Mouse (Mus musculus) erythroblast, embryonic 14.5 days (primary cell): Measurements from ENCODE around the gene Parp8. TPM values are rescaled to one million over a fixed set of nuclear protein-coding genes. Genes with fewer than 3 reads are reported as not detected.

ENCODE experiments used
- H3K27me3 ChIP-seq: 2 replicates; pipeline ENCODE4 v1.6.1; 2012; ENCODE audit warnings: inconsistent platforms; ENCODE audit not compliant: control insufficient read depth
- H3K36me3 ChIP-seq: 2 replicates; pipeline ENCODE4 v1.6.1; 2012; ENCODE audit warnings: mild to moderate bottlenecking, inconsistent platforms; ENCODE audit not compliant: control insufficient read depth
- H3K4me1 ChIP-seq: 2 replicates; pipeline ENCODE4 v1.6.1; 2012; ENCODE audit warnings: inconsistent platforms; ENCODE audit not compliant: control insufficient read depth
- H3K4me3 ChIP-seq: replicated peaks from 2 replicates; pipeline ENCODE3; 2012; ENCODE audit warnings: moderate library complexity, mild to moderate bottlenecking, inconsistent platforms
- H3K9me3 ChIP-seq: 2 replicates; pipeline ENCODE4 v1.6.1; 2012; ENCODE audit warnings: low read length, inconsistent platforms, mixed read lengths; ENCODE audit not compliant: control insufficient read depth
- GATA1 ChIP-seq: IDR thresholded peaks from 2 replicates; pipeline ENCODE4 v1.6.1; 2012; ENCODE audit warnings: low read length, inconsistent platforms, mixed read lengths
- TAL1 ChIP-seq: IDR thresholded peaks from 3 replicates; pipeline ENCODE4 v1.6.1; 2012; ENCODE audit warnings: low read length, inconsistent platforms, mixed read lengths
- polyA plus RNA-seq: library from polyadenylated mRNA; stranded (reverse); fragments of >175 nt; gene quantifications from 2 replicates; pipeline ENCODE4 v1.2.3, GENCODE M21; 2012

The Parp8 gene
- polyA plus RNA-seq, 1 experiment = 0.02 TPM

DNA sequence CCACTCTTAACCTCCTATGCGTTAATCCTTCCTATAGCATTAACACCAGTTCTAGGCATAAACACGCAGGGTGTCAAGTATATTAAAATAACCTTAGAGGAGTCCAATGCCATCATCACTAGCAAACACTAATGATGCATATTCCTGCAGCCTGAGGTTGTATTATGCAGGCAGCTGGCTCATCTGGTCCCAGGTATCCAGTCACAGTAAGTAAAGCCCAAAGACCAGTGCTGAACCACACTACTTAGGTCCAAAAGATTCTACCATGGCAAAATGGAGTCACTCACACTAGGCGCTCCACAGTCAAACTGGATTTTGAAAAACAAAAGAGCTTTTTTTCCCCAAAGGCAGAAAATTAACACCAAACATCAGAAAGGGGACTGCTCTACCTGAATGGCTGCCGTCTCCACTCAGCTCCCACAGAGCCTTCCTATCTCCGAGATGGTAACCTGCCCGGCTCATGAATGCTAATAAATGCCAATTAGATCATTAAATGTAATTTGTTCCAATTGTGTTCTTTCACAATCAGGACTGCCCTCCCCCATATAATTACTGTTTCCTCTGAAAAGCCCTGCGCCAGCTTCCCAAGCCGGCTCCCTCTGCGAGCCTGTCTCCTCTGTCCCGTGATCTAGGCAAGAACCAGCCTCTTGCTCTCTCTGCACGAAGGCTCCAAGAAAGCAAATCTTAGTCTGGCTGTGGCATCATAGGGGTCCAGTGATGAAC is 54.5 kb downstream of the Parp8 start:
- Histone ChIP-seq H3K27me3 (no peaks in the 10 kb centered on the region), H3K4me3 (no peak overlapping the region), H3K36me3 (no peaks in the 10 kb centered on the region), H3K9me3 (no peaks in the 10 kb centered on the region), H3K4me1 (no peaks in the 10 kb centered on the region)
- no peak for TF ChIP-seq GATA1
- no peak for TF ChIP-seq TAL1

DNA sequence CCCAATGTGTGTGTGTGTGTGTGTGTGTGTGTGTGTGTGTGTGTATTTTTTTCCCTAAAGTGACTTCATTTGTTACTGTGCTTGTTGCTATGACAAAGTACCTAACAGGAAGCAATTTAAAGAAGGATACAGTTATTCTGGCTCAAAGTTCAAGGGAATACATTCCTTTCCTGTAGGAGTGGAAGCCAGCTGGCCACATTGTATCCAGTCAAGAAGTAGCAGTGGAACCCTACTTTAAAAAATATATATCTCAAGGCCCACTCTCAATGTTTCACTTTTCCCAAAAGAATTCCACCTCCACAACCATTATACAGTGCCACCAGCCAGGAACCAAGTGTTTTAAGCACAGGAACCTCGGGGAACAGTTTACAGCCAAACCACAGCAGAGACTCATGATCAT is 55.7 kb downstream of the Parp8 start:
- H3K4me1 ChIP-seq = no peaks in the 10 kb centered on the region
- no peaks in the 10 kb centered on the region for H3K27me3 ChIP-seq
- no peak for TF ChIP-seq TAL1
- no peak for TF ChIP-seq GATA1
- no peaks in the 10 kb centered on the region for H3K9me3 ChIP-seq
- no peaks in the 10 kb centered on the region for H3K36me3 ChIP-seq
- H3K4me3 ChIP-seq = no peak overlapping the region

DNA sequence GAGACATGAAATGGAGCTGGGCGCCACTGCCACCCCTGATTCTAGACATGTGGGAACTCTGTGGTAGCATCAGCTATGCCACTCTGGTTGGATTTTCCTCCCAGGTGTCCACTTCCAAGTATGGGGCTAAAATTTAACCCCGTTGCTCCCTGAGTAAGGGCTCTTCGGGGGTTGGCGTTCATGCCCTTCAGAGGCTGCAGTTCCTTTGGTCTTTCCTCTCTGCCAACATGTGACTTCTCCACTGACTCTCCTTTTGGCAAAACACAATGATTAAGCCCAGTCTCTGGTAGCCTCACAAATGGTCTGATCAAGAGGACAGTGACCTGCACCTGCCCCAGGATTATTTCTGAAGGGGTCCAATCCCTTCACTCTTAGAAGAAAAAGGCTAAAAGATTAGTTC is 56.4 kb downstream of the Parp8 start:
- Histone ChIP-seq H3K4me1 (no peaks in the 10 kb centered on the region), H3K27me3 (no peaks in the 10 kb centered on the region)

DNA sequence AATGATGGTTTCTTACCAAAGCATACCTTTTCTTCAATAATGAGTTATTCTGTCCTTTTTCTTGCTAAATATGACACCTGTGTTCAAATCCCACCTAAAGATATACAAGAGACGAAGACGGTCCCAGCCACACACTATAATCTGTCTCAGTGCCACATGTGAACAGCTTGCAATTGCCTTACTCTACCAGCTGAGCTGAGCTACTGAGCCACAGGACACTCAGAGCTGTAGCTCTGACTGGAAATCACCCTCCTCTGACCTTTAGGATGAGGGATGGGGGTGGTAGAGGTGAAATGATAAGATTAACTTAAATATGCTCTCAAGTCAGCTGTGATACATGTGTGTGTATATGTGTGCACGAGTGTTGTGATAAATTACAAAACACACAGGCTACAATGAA is 57.9 kb downstream of the Parp8 start:
- Histone ChIP-seq H3K36me3 (no peaks in the 10 kb centered on the region), H3K4me1 (no peaks in the 10 kb centered on the region), H3K9me3 (no peaks in the 10 kb centered on the region), H3K27me3 (no peaks in the 10 kb centered on the region), H3K4me3 (no peak overlapping the region)
- TF ChIP-seq TAL1 (no peak), GATA1 (no peak)

More for the DNA sequence above, 56.4 kb downstream of the Parp8 start:
- no peak for TF ChIP-seq TAL1
- no peak for TF ChIP-seq GATA1
- Histone ChIP-seq H3K4me3 (no peak overlapping the region), H3K9me3 (no peaks in the 10 kb centered on the region), H3K36me3 (no peaks in the 10 kb centered on the region)

DNA sequence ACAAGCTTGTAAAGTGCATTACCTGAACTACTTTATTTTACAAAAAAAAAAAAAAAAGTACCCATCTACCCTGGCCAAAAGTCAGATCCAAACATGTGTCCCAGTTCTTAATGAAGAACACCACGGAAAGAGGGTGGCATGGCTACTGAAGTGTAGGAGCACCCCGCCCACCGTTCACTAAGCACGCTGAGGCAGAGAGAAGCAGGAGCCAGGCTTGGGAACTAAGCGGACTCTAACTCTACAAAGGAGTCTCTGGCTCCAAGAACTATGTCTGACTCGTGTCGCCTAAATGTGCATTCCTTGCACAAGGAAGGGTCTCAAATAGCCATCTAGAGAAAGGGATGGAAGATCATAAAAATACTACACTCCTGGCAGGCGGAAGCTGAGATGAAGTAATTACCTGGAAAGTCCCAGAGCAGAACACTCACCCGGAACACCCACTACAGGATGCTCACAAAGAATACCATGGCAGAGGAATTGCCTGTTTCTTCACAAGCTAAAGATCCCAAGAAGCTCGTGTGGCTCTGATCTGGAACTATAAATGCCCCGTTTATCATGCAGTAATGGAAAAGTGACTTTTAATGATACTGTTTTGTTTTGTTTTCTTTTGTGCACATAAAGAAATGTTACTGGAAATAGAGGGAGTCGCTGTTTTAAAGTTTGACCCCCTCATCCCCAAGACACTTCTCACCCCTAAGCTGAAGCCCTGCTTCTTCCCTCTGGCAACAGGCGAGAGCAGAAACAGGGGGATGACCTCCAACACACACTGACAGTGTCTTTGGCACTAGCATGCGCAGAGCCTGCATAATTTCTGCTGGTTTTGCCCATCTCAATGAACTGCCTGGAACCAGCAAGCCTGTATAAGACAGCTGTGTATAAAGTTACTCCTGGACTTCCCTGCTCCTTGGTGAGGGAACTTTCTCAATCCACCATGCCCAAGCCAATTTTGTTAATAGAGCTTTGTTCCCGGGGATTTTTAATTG is 62.6 kb downstream of the Parp8 start:
- no peak overlapping the region for H3K4me3 ChIP-seq
- no peaks in the 10 kb centered on the region for H3K4me1 ChIP-seq
- no peaks in the 10 kb centered on the region for H3K36me3 ChIP-seq
- H3K27me3 ChIP-seq = no peaks in the 10 kb centered on the region
- H3K9me3 ChIP-seq = no peaks in the 10 kb centered on the region
- TF ChIP-seq TAL1 (no peak), GATA1 (no peak)

DNA sequence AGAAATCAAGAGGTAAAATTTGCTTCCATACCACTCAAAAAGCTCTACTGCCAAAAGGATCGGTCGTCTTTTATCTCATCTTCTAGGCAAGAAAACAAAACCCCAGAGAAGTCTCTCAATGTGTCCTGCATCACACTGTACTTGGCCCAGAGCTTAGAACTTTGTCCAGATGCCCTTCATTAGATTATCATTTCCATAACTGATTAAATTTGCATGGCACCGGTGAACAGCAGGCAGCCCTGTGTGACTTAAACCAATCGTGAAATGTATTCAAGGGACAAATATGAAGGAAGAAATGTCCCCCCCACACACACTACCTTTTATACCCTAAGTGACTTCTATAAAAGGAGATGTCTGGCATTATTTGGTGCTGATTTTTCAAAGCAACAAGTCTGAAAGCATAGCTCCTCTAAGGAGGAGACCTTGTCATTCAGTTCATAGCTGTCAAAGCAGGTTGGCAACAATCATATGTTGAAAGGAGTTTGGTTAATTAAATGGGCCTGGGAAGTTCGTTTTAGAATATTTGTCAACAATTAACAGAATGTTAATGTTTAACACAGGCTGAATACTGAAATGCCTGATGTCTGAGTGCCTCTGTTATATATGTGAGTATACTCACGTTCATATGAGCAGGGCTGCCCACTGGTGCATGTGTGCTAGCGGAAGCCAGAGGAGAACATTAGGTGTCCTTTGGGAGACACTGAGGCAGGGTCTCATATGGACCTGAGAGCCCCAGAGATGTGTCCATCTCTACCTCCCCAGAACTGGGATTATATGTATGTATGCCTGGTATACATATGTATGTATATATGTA is 66.4 kb downstream of the Parp8 start:
- Histone ChIP-seq H3K4me3 (no peak overlapping the region), H3K27me3 (no peaks in the 10 kb centered on the region), H3K9me3 (no peaks in the 10 kb centered on the region), H3K4me1 (no peaks in the 10 kb centered on the region), H3K36me3 (no peaks in the 10 kb centered on the region)
- TF ChIP-seq TAL1 (no peak), GATA1 (no peak)

DNA sequence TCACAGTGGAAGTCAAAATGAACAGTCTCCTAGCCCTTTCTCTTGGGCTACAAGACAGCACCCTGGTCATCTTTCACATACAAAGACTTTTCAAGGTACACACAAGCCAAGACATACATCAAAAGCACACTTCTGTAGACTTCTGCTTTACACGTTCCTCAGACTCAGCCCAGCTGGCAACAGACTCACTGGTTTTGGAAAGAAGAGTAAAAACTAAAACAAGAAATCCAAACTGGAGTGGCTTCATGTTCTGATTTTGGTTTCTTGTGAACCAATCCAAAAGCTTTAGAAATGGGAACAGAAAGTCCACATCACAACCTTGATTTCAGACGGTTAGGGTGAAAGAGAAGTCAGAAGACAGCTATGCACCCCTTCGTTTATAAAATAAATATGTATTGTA is 67.8 kb downstream of the Parp8 start:
- TF ChIP-seq GATA1 (no peak), TAL1 (no peak)
- Histone ChIP-seq H3K36me3 (no peaks in the 10 kb centered on the region), H3K4me1 (no peaks in the 10 kb centered on the region), H3K27me3 (no peaks in the 10 kb centered on the region), H3K9me3 (no peaks in the 10 kb centered on the region), H3K4me3 (no peak overlapping the region)

DNA sequence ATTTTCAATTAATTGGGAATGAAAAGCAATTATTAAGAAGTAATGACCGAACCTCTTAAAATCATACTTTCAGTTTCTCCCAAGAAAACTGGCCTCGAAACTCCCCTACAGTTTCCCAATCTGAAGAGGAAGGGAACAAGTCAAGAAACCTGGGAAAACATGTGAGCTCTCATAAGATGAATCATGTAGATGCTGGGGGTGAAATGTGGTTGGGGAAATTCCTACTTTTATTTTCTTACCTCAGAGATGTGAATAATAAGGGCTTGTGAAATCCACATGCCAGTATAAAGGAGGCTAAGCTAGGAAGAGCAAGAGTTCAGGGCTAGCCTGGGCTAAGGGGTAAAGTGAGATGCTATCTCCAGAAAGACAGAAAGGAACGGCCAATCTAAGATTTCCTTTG is 74.0 kb downstream of the Parp8 start:
- Histone ChIP-seq H3K36me3 (no peaks in the 10 kb centered on the region), H3K4me3 (no peak overlapping the region), H3K27me3 (no peaks in the 10 kb centered on the region), H3K9me3 (no peaks in the 10 kb centered on the region), H3K4me1 (no peaks in the 10 kb centered on the region)
- no peak for TF ChIP-seq TAL1
- no peak for TF ChIP-seq GATA1
